Mouse (Mus musculus): Measurements from ENCODE around the gene Polg2. TPM values are rescaled to one million over a fixed set of nuclear protein-coding genes. Genes with fewer than 3 reads are reported as not detected.

Polg2 gene
- polyA plus RNA-seq (2014; fragmentation: Nextera tagmentation; extraction: Ambion mirVana): 11.3 and 11.4 TPM in 2 replicates

GRCm38 (mm10) chr11:106779388-106780088, at the start of gene Polg2:
Gene Polg2 (minus strand): TSS chr11:106779537.
- no peaks in the 10 kb centered on the region for H3K9me3 ChIP-seq (ENCODE audit: control insufficient read depth, low read length)
- peak within 1 kb of the TSS; percentile 87 for H3K27ac ChIP-seq (replicated peaks; ENCODE audit: low read depth, low read length)
- H3K4me1 ChIP-seq (ENCODE audit: control insufficient read depth, insufficient read depth, low read length): no peaks in the 10 kb centered on the region
- WGBS: 2% methylated on average over 30 of the region's 30 CpGs
- peak; percentile 98 for ATAC-seq (ENCODE audit: insufficient number of reproducible peaks, low FRiP score, low TSS enrichment, low read depth)
- H3K9ac ChIP-seq (ENCODE audit: low read length): peak within 1 kb of the TSS; percentile 88
- H3K4me2 ChIP-seq (ENCODE audit: low read depth, severe bottlenecking): peak within 1 kb of the TSS; percentile 78
- H3K27me3 ChIP-seq (ENCODE audit: control insufficient read depth, insufficient read depth, low read length): no peaks in the 10 kb centered on the region
- peak; percentile 93 for DNase-seq (ENCODE audit: low spot score)
- peak within 1 kb of the TSS; percentile 83 for H3K4me3 ChIP-seq (ENCODE audit: low read depth, low read length)
- H3K36me3 ChIP-seq (ENCODE audit: control insufficient read depth, insufficient read depth, low read length): peaks cover 25% of the 10 kb centered on the region

- Histone ChIP-seq H3K9me3 (ENCODE audit: control insufficient read depth, low read length) (no peaks in the 10 kb centered on the region), H3K4me1 (ENCODE audit: control insufficient read depth, insufficient read depth, low read length) (no peaks in the 10 kb centered on the region), H3K36me3 (ENCODE audit: control insufficient read depth, insufficient read depth, low read length) (peaks cover 16% of the 10 kb centered on the region), H3K27me3 (ENCODE audit: control insufficient read depth, insufficient read depth, low read length) (no peaks in the 10 kb centered on the region), H3K9ac (ENCODE audit: low read length) (no peak overlapping the region), H3K4me3 (ENCODE audit: low read depth, low read length) (no peak overlapping the region), H3K4me2 (ENCODE audit: low read depth, severe bottlenecking) (no peak overlapping the region), H3K27ac (replicated peaks; ENCODE audit: low read depth, low read length) (no peak overlapping the region)
- WGBS: 91% methylated on average over 7 of the region's 7 CpGs
- ATAC-seq (ENCODE audit: insufficient number of reproducible peaks, low FRiP score, low TSS enrichment, low read depth): no peak
- no peak for DNase-seq (ENCODE audit: low spot score)
Measured at GRCm38 (mm10) chr11:106828079-106828478, 48.7 kb upstream of the Polg2 start.

- 88% methylated on average over 10 of the region's 10 CpGs for WGBS
- ATAC-seq (ENCODE audit: insufficient number of reproducible peaks, low FRiP score, low TSS enrichment, low read depth): no peak
- peaks cover 18% of the 10 kb centered on the region for H3K36me3 ChIP-seq (ENCODE audit: control insufficient read depth, insufficient read depth, low read length)
Measured at GRCm38 (mm10) chr11:106824403-106824802, 45.1 kb upstream of the Polg2 start.

GRCm38 (mm10) chr11:106823741-106824140, 44.4 kb upstream of the Polg2 start:
- H3K4me2 ChIP-seq (ENCODE audit: low read depth, severe bottlenecking): no peak overlapping the region
- no peaks in the 10 kb centered on the region for H3K27me3 ChIP-seq (ENCODE audit: control insufficient read depth, insufficient read depth, low read length)
- no peak overlapping the region for H3K4me3 ChIP-seq (ENCODE audit: low read depth, low read length)
- no peak overlapping the region for H3K27ac ChIP-seq (replicated peaks; ENCODE audit: low read depth, low read length)
- ATAC-seq (ENCODE audit: insufficient number of reproducible peaks, low FRiP score, low TSS enrichment, low read depth) (no peak), DNase-seq (ENCODE audit: low spot score) (no peak)
- peaks cover 21% of the 10 kb centered on the region for H3K36me3 ChIP-seq (ENCODE audit: control insufficient read depth, insufficient read depth, low read length)
- WGBS: 92% methylated on average over 8 of the region's 8 CpGs
- H3K9ac ChIP-seq (ENCODE audit: low read length): no peak overlapping the region
- no peaks in the 10 kb centered on the region for H3K9me3 ChIP-seq (ENCODE audit: control insufficient read depth, low read length)
- no peaks in the 10 kb centered on the region for H3K4me1 ChIP-seq (ENCODE audit: control insufficient read depth, insufficient read depth, low read length)

More at GRCm38 (mm10) chr11:106824403-106824802, 45.1 kb upstream of the Polg2 start:
- Histone ChIP-seq H3K9me3 (ENCODE audit: control insufficient read depth, low read length) (no peaks in the 10 kb centered on the region), H3K4me2 (ENCODE audit: low read depth, severe bottlenecking) (no peak overlapping the region), H3K27me3 (ENCODE audit: control insufficient read depth, insufficient read depth, low read length) (no peaks in the 10 kb centered on the region), H3K4me3 (ENCODE audit: low read depth, low read length) (no peak overlapping the region), H3K9ac (ENCODE audit: low read length) (no peak overlapping the region), H3K27ac (replicated peaks; ENCODE audit: low read depth, low read length) (no peak overlapping the region), H3K4me1 (ENCODE audit: control insufficient read depth, insufficient read depth, low read length) (no peaks in the 10 kb centered on the region)
- DNase-seq (ENCODE audit: low spot score): no peak

- ATAC-seq (ENCODE audit: insufficient number of reproducible peaks, low FRiP score, low TSS enrichment, low read depth): no peak
Measured at GRCm38 (mm10) chr11:106822911-106823310, 43.6 kb upstream of the Polg2 start.

GRCm38 (mm10) chr11:106822491-106822890, 43.2 kb upstream of the Polg2 start:
- WGBS: 92% methylated on average over 8 of the region's 8 CpGs
- Histone ChIP-seq H3K9me3 (ENCODE audit: control insufficient read depth, low read length) (no peaks in the 10 kb centered on the region), H3K4me2 (ENCODE audit: low read depth, severe bottlenecking) (no peak overlapping the region), H3K4me3 (ENCODE audit: low read depth, low read length) (no peak overlapping the region), H3K9ac (ENCODE audit: low read length) (no peak overlapping the region), H3K36me3 (ENCODE audit: control insufficient read depth, insufficient read depth, low read length) (peaks cover 16% of the 10 kb centered on the region), H3K4me1 (ENCODE audit: control insufficient read depth, insufficient read depth, low read length) (no peaks in the 10 kb centered on the region), H3K27me3 (ENCODE audit: control insufficient read depth, insufficient read depth, low read length) (no peaks in the 10 kb centered on the region), H3K27ac (replicated peaks; ENCODE audit: low read depth, low read length) (no peak overlapping the region)
- ATAC-seq (ENCODE audit: insufficient number of reproducible peaks, low FRiP score, low TSS enrichment, low read depth) (no peak), DNase-seq (ENCODE audit: low spot score) (no peak)

More at GRCm38 (mm10) chr11:106822911-106823310, 43.6 kb upstream of the Polg2 start:
- DNase-seq (ENCODE audit: low spot score): no peak
- H3K36me3 ChIP-seq (ENCODE audit: control insufficient read depth, insufficient read depth, low read length): peaks cover 19% of the 10 kb centered on the region
- no peaks in the 10 kb centered on the region for H3K27me3 ChIP-seq (ENCODE audit: control insufficient read depth, insufficient read depth, low read length)
- H3K4me1 ChIP-seq (ENCODE audit: control insufficient read depth, insufficient read depth, low read length): no peaks in the 10 kb centered on the region
- no peak overlapping the region for H3K4me2 ChIP-seq (ENCODE audit: low read depth, severe bottlenecking)
- H3K9me3 ChIP-seq (ENCODE audit: control insufficient read depth, low read length): no peaks in the 10 kb centered on the region
- H3K4me3 ChIP-seq (ENCODE audit: low read depth, low read length): no peak overlapping the region
- H3K27ac ChIP-seq (replicated peaks; ENCODE audit: low read depth, low read length): no peak overlapping the region
- 90% methylated on average over 5 of the region's 5 CpGs for WGBS
- H3K9ac ChIP-seq (ENCODE audit: low read length): no peak overlapping the region

GRCm38 (mm10) chr11:106821397-106821796, 42.1 kb upstream of the Polg2 start:
- Histone ChIP-seq H3K4me3 (ENCODE audit: low read depth, low read length) (no peak overlapping the region), H3K4me2 (ENCODE audit: low read depth, severe bottlenecking) (no peak overlapping the region), H3K27ac (replicated peaks; ENCODE audit: low read depth, low read length) (no peak overlapping the region), H3K4me1 (ENCODE audit: control insufficient read depth, insufficient read depth, low read length) (no peaks in the 10 kb centered on the region), H3K27me3 (ENCODE audit: control insufficient read depth, insufficient read depth, low read length) (no peaks in the 10 kb centered on the region), H3K36me3 (ENCODE audit: control insufficient read depth, insufficient read depth, low read length) (peaks cover 17% of the 10 kb centered on the region), H3K9me3 (ENCODE audit: control insufficient read depth, low read length) (no peaks in the 10 kb centered on the region), H3K9ac (ENCODE audit: low read length) (no peak overlapping the region)
- DNase-seq (ENCODE audit: low spot score) (no peak), ATAC-seq (ENCODE audit: insufficient number of reproducible peaks, low FRiP score, low TSS enrichment, low read depth) (no peak)
- WGBS: 90% methylated on average over 6 of the region's 6 CpGs

- Histone ChIP-seq H3K27ac (replicated peaks; ENCODE audit: low read depth, low read length) (no peak overlapping the region), H3K27me3 (ENCODE audit: control insufficient read depth, insufficient read depth, low read length) (no peaks in the 10 kb centered on the region), H3K4me2 (ENCODE audit: low read depth, severe bottlenecking) (no peak overlapping the region), H3K9ac (ENCODE audit: low read length) (no peak overlapping the region), H3K36me3 (ENCODE audit: control insufficient read depth, insufficient read depth, low read length) (peaks cover 16% of the 10 kb centered on the region), H3K9me3 (ENCODE audit: control insufficient read depth, low read length) (no peaks in the 10 kb centered on the region), H3K4me1 (ENCODE audit: control insufficient read depth, insufficient read depth, low read length) (no peaks in the 10 kb centered on the region), H3K4me3 (ENCODE audit: low read depth, low read length) (no peak overlapping the region)
- WGBS: 72% methylated on average over 4 of the region's 4 CpGs
- no peak for ATAC-seq (ENCODE audit: insufficient number of reproducible peaks, low FRiP score, low TSS enrichment, low read depth)
- DNase-seq (ENCODE audit: low spot score): no peak
Measured at GRCm38 (mm10) chr11:106820972-106821371, 41.6 kb upstream of the Polg2 start.

Measured in limb, embryonic 11.5 days (tissue).